Mouse (Mus musculus) c-Kit-negative CD71-positive TER-119-positive erythroid progenitor cells, embryonic 14.5 days (primary cell): ENCODE data around the gene Tnip1.
"Not testable (repeated sequence)": the region's sequence is repeated elsewhere in the genome, so short reads cannot be mapped to it uniquely, and the experiment has no call there.

Source experiments
- DNase-seq: peaks from one replicate; pipeline ENCODE4 v3.0.0-alpha.2; 2013; ENCODE audit warnings: low read depth, low spot score

Gene Tnip1

GRCm38 (mm10) chr11:54972049-54972723 is 9.5 kb upstream of the Tnip1 start:
- DNase-seq, result no peak

GRCm38 (mm10) chr11:54971365-54972048 is 8.8 kb upstream of the Tnip1 start:
- no peak for DNase-seq

GRCm38 (mm10) chr11:54965234-54965633 is 2.5 kb upstream of the Tnip1 start:
- no peak for DNase-seq

GRCm38 (mm10) chr11:54961921-54962320 is 796 bp downstream of the Tnip1 start:
- no peak for DNase-seq

- DNase-seq, result no peak
Measured at GRCm38 (mm10) chr11:54961164-54961850, 1.4 kb downstream of the Tnip1 start.

- DNase-seq, result no peak
Measured at GRCm38 (mm10) chr11:54960251-54960650, 2.5 kb downstream of the Tnip1 start.

- peak; percentile 29 for DNase-seq
Measured at GRCm38 (mm10) chr11:54958571-54959073, 4.1 kb downstream of the Tnip1 start.

- DNase-seq, result not testable (repeated sequence)
Measured at GRCm38 (mm10) chr11:54957708-54958107, 5.0 kb downstream of the Tnip1 start.

GRCm38 (mm10) chr11:54956912-54957311 is 5.8 kb downstream of the Tnip1 start:
- DNase-seq, result no peak

GRCm38 (mm10) chr11:54955735-54956480 is 6.8 kb downstream of the Tnip1 start:
- DNase-seq, result peak; percentile 93

- DNase-seq, result not testable (repeated sequence)
Measured at GRCm38 (mm10) chr11:54955400-54955734, 7.3 kb downstream of the Tnip1 start.

GRCm38 (mm10) chr11:54954716-54955115 is 8.0 kb downstream of the Tnip1 start:
- no peak for DNase-seq

- no peak for DNase-seq
Measured at GRCm38 (mm10) chr11:54953993-54954446, 8.7 kb downstream of the Tnip1 start.

- no peak for DNase-seq
Measured at GRCm38 (mm10) chr11:54952651-54953050, 10.1 kb downstream of the Tnip1 start.

- DNase-seq, result no peak
Measured at GRCm38 (mm10) chr11:54950684-54951083, 12.0 kb downstream of the Tnip1 start.

GRCm38 (mm10) chr11:54949717-54950116 is 13.0 kb downstream of the Tnip1 start:
- DNase-seq, result no peak

GRCm38 (mm10) chr11:54944702-54945101 is 18.0 kb downstream of the Tnip1 start:
- DNase-seq, result no peak

- no peak for DNase-seq
Measured at GRCm38 (mm10) chr11:54940056-54940455, 22.7 kb downstream of the Tnip1 start.

- no peak for DNase-seq
Measured at GRCm38 (mm10) chr11:54939501-54939900, 23.2 kb downstream of the Tnip1 start.

GRCm38 (mm10) chr11:54936771-54937140 is 26.0 kb downstream of the Tnip1 start:
- no peak for DNase-seq

GRCm38 (mm10) chr11:54936035-54936770 is 26.5 kb downstream of the Tnip1 start:
- no peak for DNase-seq
